Mouse (Mus musculus) G1E (cell line): ENCODE measurements around the gene Ssh2. TPM values are rescaled to one million over a fixed set of nuclear protein-coding genes. Genes with fewer than 3 reads are reported as not detected.

Source experiments
- ATAC-seq: 2 replicates; pipeline ENCODE4 v1.8.0; 2016; ENCODE audit warnings: mild to moderate bottlenecking; ENCODE audit not compliant: insufficient number of reproducible peaks, poor library complexity, low FRiP score, severe bottlenecking; ENCODE audit errors: extremely low read depth
- DNase-seq: peaks from one replicate; pipeline ENCODE4 v3.0.0; 2012; ENCODE audit warnings: low spot score
- H3K27me3 ChIP-seq: 2 replicates; pipeline ENCODE4 v1.6.1; 2012; ENCODE audit warnings: mild to moderate bottlenecking, low read length, inconsistent platforms; ENCODE audit not compliant: insufficient read depth
- H3K36me3 ChIP-seq: replicated peaks from 2 replicates; pipeline ENCODE3; 2012; ENCODE audit warnings: mild to moderate bottlenecking, inconsistent platforms
- H3K4me1 ChIP-seq: 2 replicates; pipeline ENCODE4 v1.6.1; 2012; ENCODE audit warnings: low read depth, low read length, inconsistent platforms, mixed read lengths; ENCODE audit not compliant: insufficient read depth
- H3K4me3 ChIP-seq: 2 replicates; pipeline ENCODE4 v1.5.1; 2012; ENCODE audit warnings: low read depth, mild to moderate bottlenecking, inconsistent platforms, low read length, moderate library complexity, mixed read lengths
- H3K9me3 ChIP-seq: replicated peaks from 2 replicates; pipeline ENCODE4 v1.6.1; 2012; ENCODE audit warnings: inconsistent platforms
- CTCF ChIP-seq: IDR thresholded peaks from 2 replicates; pipeline ENCODE4 v1.5.1; 2012; ENCODE audit warnings: low read depth, low read length, inconsistent platforms, mixed read lengths
- GATA1 ChIP-seq: IDR thresholded peaks from 2 replicates; pipeline ENCODE4 v1.6.1; 2012; ENCODE audit warnings: borderline replicate concordance, low read length, inconsistent platforms, mixed read lengths
- GATA2 ChIP-seq: IDR thresholded peaks from 2 replicates; pipeline ENCODE4 v1.6.1; 2012; ENCODE audit warnings: low read depth, low read length, inconsistent platforms, borderline replicate concordance
- POLR2AphosphoS5 ChIP-seq: IDR thresholded peaks from 2 replicates; pipeline ENCODE4 v1.6.1; 2012; ENCODE audit warnings: low read depth, low read length, inconsistent platforms; ENCODE audit not compliant: insufficient replicate concordance
- TAL1 ChIP-seq: conservative IDR thresholded peaks from 2 replicates; pipeline ENCODE4 v1.6.1; 2012; ENCODE audit warnings: low read depth, low read length, inconsistent platforms, mixed read lengths
- polyA plus RNA-seq: library from polyadenylated mRNA; stranded (reverse); fragments of >175 nt; gene quantifications from 2 replicates; pipeline ENCODE4 v1.2.3, GENCODE M21; 2012
- total RNA-seq, 2 experiments: library from RNA; stranded (forward) in 1 of 2; stranded (reverse) in 1 of 2; fragments of 200-1000 nt in 1 of 2; fragments of >200 nt in 1 of 2; fragmentation: Nextera tagmentation in 1 of 2; gene quantifications; 2 replicates each; pipeline ENCODE4 v1.2.3; 2014 to 2017

Gene Ssh2
- total and polyA plus RNA-seq, 3 experiments, result 15.1 to 34.6 (median 25.0) TPM

DNA sequence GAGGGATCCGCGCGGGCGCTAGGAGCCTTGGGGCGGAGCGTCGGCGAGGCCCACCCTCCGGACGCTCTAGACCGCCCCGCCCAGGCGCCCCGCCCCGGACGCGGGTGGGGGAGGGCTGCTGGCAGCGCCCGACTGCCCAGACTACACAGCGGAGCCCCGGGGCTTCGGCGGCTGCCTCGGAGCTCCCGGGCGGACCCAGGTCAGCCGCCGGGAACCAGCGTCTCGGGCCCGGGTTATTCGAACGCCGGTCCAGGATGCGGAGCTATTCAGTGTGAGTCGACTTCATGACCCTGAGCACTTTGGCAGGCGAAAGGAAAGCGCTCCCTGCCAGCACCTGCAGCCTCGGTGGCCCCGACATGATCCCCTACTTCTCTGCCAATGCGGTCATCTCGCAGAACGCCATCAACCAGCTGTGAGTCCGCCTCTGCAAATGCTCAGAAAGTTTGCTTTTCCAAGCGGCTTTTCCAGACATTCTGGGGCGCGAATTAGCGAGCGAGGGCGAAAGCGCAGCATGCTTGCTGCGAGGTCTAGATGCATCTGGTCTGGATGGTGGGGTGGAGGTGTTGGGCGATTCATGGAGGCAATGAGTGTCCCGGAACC lies 132.2 kb downstream of the Ssh2 start:
- ATAC-seq (peak; percentile 49), DNase-seq (peak; percentile 85)
- H3K9me3 ChIP-seq, result no peaks in the 10 kb centered on the region
- no peaks in the 10 kb centered on the region for H3K36me3 ChIP-seq
- H3K27me3 ChIP-seq, result no peaks in the 10 kb centered on the region
- peak overlapping the region; percentile 78 for H3K4me3 ChIP-seq
- TF ChIP-seq CTCF, result no peak
- TF ChIP-seq GATA2, result no peak
- TF ChIP-seq GATA1, result no peak
- no peak for TF ChIP-seq TAL1
- no peak for TF ChIP-seq POLR2AphosphoS5
- H3K4me1 ChIP-seq, result peaks cover 10% of the 10 kb centered on the region

DNA sequence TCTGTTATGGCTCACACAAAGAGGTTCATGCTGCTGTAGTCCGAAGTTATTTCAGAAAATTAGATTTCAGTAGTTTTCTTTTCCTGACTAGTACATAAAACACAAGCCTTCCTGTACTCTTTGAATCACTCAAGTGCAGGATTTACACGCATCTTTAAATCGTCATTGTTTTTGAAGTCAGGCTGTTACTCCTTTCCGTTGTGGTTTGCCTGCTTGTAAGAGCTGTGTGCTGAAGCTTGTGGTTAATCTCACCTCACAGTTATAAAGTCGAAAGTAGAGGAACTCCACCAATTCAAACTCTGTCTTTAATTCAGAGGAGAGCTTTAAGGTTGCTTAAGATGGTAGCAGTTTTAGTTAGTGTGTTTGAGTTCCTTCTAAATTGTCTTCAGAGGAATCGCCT lies 132.9 kb downstream of the Ssh2 start:
- DNase-seq (no peak), ATAC-seq (no peak)
- no peak for TF ChIP-seq POLR2AphosphoS5
- no peak for TF ChIP-seq GATA2
- TF ChIP-seq GATA1, result no peak
- no peak for TF ChIP-seq TAL1
- no peak for TF ChIP-seq CTCF
- Histone ChIP-seq H3K27me3 (no peaks in the 10 kb centered on the region), H3K4me3 (peak overlapping the region; percentile 78; the same call in 1 of the 2 replicates), H3K36me3 (no peaks in the 10 kb centered on the region), H3K9me3 (no peaks in the 10 kb centered on the region), H3K4me1 (peaks cover 10% of the 10 kb centered on the region)

DNA sequence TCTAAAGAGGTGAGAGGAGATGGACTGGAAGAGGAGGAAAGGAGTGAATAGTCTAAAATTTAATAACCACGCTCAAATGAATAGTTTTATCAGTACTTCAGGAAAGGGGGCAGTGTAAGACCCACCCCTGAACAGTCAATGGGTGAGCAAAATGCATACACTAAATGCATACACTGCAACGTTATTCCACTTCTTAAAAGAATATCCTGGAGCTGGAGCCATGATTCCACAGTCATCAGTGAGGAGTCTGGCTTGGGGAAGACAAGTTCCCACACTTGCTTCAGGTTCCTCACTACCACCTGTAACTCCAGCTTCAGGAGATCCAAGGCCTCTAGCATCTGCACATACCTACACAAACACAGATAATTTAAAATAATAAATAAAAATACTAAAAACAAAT lies 133.6 kb downstream of the Ssh2 start:
- no peak overlapping the region for H3K4me3 ChIP-seq
- TF ChIP-seq CTCF, result no peak
- no peak for TF ChIP-seq GATA2
- TF ChIP-seq GATA1, result no peak
- TF ChIP-seq POLR2AphosphoS5, result no peak
- no peak for TF ChIP-seq TAL1
- no peak for ATAC-seq

GRCm38 (mm10) chr11:77355055-77355454 lies 139.0 kb downstream of the Ssh2 start:
- TF ChIP-seq POLR2AphosphoS5, result no peak
- no peak for TF ChIP-seq TAL1
- DNase-seq (no peak), ATAC-seq (no peak)
- Histone ChIP-seq H3K36me3 (no peaks in the 10 kb centered on the region), H3K4me1 (no peaks in the 10 kb centered on the region), H3K4me3 (no peak overlapping the region), H3K9me3 (no peaks in the 10 kb centered on the region), H3K27me3 (no peaks in the 10 kb centered on the region)

More for the DNA sequence above, 133.6 kb downstream of the Ssh2 start:
- no peak for DNase-seq
- Histone ChIP-seq H3K27me3 (no peaks in the 10 kb centered on the region), H3K9me3 (no peaks in the 10 kb centered on the region), H3K4me1 (peaks cover 10% of the 10 kb centered on the region), H3K36me3 (no peaks in the 10 kb centered on the region)

DNA sequence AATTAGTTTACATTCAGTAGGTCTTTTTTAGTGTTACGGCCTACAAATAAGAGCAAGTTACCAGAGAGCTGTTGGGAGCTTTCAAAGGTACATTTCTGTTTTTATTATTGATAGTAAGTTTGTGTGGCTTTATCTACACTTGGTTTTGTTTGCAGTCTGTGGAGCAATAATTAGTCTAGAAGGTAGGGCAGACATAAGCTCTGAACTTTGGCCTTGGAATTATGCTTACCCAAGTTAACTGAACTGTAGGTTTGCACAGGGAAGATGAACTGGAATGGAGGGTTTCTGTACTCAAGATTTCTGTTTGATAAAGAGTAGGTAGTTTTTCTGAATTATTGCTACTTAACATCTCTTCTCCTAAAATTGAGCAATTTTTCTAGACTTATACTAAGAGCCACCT lies 141.8 kb downstream of the Ssh2 start:
- Histone ChIP-seq H3K4me1 (no peaks in the 10 kb centered on the region), H3K4me3 (no peak overlapping the region), H3K36me3 (no peaks in the 10 kb centered on the region), H3K9me3 (no peaks in the 10 kb centered on the region), H3K27me3 (no peaks in the 10 kb centered on the region)
- TF ChIP-seq TAL1 (no peak), GATA2 (no peak), GATA1 (no peak), POLR2AphosphoS5 (no peak), CTCF (no peak)
- no peak for DNase-seq
- ATAC-seq, result no peak

GRCm38 (mm10) chr11:77363476-77363875 lies 147.4 kb downstream of the Ssh2 start:
- no peak for DNase-seq
- TF ChIP-seq CTCF, result no peak
- TF ChIP-seq GATA1, result no peak
- Histone ChIP-seq H3K4me3 (no peak overlapping the region), H3K36me3 (no peaks in the 10 kb centered on the region), H3K9me3 (no peaks in the 10 kb centered on the region), H3K4me1 (peaks cover 4% of the 10 kb centered on the region; the same call in 1 of the 2 replicates), H3K27me3 (no peaks in the 10 kb centered on the region)
- ATAC-seq, result no peak
